Mouse (Mus musculus): ENCODE results near the gene Ndufv2.

DNA sequence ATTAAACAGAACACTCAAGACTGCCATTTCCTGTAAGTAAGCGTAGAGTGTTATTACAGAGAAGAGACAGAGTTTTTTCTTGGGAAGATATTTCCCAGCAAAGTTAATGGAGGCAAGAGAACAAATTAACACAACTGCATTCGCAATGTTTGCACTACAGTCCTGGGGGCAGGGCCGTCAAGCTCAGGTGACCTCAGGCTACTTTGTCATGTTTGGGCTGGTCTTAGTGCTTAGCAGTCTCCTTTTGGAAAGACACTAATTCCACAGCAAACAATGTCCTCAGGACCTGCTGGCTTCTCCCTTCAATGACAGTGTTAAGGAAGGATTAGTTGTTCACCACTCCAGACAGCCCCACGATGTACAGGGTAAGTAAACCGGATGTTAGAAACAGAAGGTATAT is 60.3 kb downstream of the Ndufv2 start:
- TF ChIP-seq CTCF (conservative IDR thresholded peaks at IDR 0.05; ENCODE audit: insufficient read depth, insufficient read length, low read depth, low read length) (no peak), POLR2A (IDR thresholded peaks at IDR 0.05; ENCODE audit: low read depth, low read length) (no peak)

Measured in kidney, adult 2 months (tissue).